Mouse (Mus musculus) embryonic facial prominence, embryonic 12.5 days (tissue): ENCODE data around the gene Baat. TPM values are rescaled to one million over a fixed set of nuclear protein-coding genes. Genes with fewer than 3 reads are reported as not detected.

Experiments
- polyA plus RNA-seq: library from polyadenylated mRNA; unstranded; fragments of >200 nt; fragmentation: Nextera tagmentation; extraction: Ambion mirVana; gene quantifications from 2 replicates; pipeline ENCODE4 v1.2.1, GENCODE M21; 2016

The Baat gene
- polyA plus RNA-seq, 1 experiment from 2014 or later: 0.08 TPM

Other genes starting within 250 kb of the Baat start
- 0.32 TPM in 1 of 2 replicates, not detected in the other for gene Acnat2, start 98.4 kb downstream of the Baat start, polyA plus RNA-seq
- gene Acnat1, start 32.6 kb downstream of the Baat start, polyA plus RNA-seq: not detected in 2 replicates
- 85.6 and 87.7 TPM in 2 replicates for gene Mrpl50, start 14.5 kb upstream of the Baat start, polyA plus RNA-seq
- gene Zfp189, start 14.6 kb upstream of the Baat start, polyA plus RNA-seq: 11.8 and 12.5 TPM in 2 replicates
- 0.10 TPM in 1 of 2 replicates, not detected in the other for gene Aldob, start 43.0 kb upstream of the Baat start, polyA plus RNA-seq
- 25.0 and 26.1 TPM in 2 replicates for gene Tmem246, start 91.3 kb upstream of the Baat start, polyA plus RNA-seq
- gene Rnf20, start 125.4 kb upstream of the Baat start, polyA plus RNA-seq: 53.4 and 56.3 TPM in 2 replicates
- 0.08 and 0.17 TPM in 2 replicates for gene Ppp3r2, start 175.5 kb upstream of the Baat start, polyA plus RNA-seq